Mouse (Mus musculus) erythroblast, embryonic 14.5 days (primary cell): ENCODE results near the gene Tspan9.

Experiments
- GATA1 ChIP-seq: IDR thresholded peaks from 2 replicates; pipeline ENCODE4 v1.6.1; 2012; ENCODE audit warnings: low read length, inconsistent platforms, mixed read lengths
- TAL1 ChIP-seq: IDR thresholded peaks from 3 replicates; pipeline ENCODE4 v1.6.1; 2012; ENCODE audit warnings: low read length, inconsistent platforms, mixed read lengths

DNA sequence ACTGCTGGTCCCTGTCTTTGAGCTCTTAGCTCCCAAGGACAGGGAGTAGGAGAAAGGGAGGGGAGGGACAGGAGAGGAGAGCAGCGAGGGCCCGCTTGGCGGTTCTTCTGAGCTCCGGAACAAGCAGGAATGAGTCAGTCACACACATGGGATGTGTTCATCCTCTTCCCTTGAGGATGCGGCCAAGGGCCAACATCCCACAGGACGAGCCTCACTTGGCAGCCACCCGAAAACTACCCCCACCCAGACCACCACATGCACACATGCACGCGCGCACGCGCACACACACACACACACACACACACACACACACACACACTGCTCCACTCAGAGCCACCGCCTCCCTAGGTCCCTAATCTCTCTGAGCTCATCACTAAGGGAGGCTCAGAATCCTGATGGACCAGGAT, 132.3 kb downstream of the Tspan9 start:
- TF ChIP-seq GATA1, result no peak
- no peak for TF ChIP-seq TAL1
